Mouse (Mus musculus): ENCODE measurements around the gene Prdm8. TPM values are rescaled to one million over a fixed set of nuclear protein-coding genes. Genes with fewer than 3 reads are reported as not detected.

Prdm8 gene
- total RNA-seq, 2 experiments from 2014 or later, result 0.18 to 0.41 TPM

GRCm38 (mm10) chr5:98184971-98185805 lies 18.2 kb downstream of the Prdm8 start:
- DNase-seq, result peak; percentile 92

- DNase-seq, result peak; percentile 48
These were observed 19.1 kb downstream of the Prdm8 start for GRCm38 (mm10) chr5:98185806-98186751.

DNA sequence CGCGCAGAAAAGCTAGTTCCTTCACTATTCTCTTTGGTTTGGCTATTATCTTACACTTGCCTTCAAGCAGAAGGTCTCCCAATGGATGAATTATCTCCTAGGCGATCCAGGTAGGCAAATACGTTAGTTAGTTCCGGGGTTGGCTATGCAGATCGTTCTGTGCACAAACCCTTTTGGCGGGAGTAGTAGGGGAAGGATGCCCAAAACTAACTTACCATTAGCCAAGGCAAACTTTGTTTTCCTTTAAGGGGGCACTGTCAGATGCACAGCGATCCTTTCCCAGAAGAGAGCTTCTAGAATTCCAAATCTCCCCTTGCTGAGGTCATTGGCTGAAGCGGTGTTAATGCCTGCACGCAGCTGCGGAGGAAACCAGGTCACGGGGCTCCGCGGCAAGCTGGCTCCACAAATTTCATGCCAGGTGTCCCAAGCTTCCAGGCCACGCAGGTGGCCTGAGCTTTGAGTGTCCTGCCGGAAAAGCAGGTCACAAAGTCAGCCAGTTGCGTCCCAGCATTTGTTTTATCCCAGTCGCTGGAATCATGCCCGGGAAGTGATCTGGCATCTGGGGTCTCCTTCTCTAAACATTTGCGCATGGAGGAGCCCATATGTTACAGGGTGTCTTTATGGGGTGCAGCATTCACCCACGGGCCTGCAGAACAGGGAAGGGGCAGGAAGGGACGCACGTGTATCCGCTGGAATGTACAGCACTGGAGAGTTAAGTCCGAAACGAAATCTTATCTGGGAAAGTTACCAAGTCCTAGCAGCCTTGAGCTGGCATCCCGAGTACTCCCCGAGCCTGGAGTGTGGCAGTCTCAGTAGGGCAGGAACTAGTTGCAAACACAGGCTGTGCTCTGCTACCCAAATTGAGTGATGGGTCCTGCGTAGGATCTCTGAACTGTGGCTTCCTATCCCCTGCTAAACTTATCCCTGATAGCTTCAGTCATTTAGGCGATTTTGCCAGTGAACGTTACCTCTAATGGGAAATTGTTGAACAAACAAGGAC lies 22.5 kb downstream of the Prdm8 start:
- no peak for DNase-seq

GRCm38 (mm10) chr5:98192295-98192983 lies 25.4 kb downstream of the Prdm8 start:
- DNase-seq, result no peak

GRCm38 (mm10) chr5:98194959-98195358 lies 28.0 kb downstream of the Prdm8 start:
- DNase-seq, result no peak

- no peak for DNase-seq
These were observed 31.6 kb downstream of the Prdm8 start for GRCm38 (mm10) chr5:98198412-98199218.

DNA sequence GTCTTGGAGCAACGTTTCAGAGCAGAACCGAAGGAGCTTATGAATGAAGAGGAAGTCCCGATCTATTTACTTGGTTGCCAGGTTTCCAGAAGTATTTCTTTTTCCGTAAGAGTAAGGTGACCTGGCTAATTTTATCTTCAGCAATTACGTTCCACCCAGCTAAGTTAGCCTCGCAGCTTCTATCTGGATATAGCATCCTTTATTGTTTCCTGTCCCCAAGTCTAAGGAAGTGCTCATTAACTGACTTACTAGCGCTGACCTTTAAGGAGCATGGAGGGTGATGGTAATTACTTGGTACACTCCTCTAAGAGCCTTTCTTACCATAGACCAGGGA lies 32.2 kb downstream of the Prdm8 start:
- DNase-seq, result no peak

DNA sequence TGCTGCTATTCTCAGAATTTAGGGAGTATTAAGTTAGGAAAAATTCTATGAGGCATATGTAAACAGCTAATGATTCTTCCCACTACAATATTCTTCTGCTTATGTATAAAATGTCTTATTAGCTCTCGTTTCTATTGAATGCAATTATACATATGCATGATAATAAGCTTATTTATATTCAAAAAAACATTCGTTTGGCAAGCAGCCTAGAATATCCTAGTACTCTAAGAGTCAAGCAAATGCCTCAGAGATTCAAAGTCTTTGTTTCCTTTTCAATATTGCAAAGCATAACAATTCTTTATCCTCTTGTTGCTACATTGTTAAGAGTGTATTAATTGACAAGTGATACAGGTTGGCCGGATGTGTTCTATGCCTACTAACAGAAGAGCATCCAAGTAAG lies 34.6 kb downstream of the Prdm8 start:
- no peak for DNase-seq

GRCm38 (mm10) chr5:98202996-98203395 lies 36.0 kb downstream of the Prdm8 start:
- no peak for DNase-seq

DNA sequence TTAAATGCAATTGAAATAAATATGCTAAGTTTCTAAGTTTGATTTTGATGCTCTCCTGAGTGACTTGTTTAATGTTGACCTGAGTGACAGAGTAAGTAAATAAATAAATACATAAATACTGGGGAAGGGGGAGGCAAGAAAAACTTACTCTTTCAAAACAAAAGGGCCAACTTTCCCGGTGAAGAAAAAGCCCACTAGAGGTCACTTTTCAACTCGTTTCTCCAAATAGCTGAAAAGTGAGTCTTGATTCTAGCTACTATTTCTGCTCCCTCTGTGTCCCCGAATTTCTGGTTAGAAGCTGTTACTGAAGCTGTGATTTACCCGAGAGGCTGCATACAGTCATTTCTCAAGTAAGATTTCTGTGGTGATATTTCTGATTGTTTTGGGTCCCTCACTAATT lies 45.5 kb downstream of the Prdm8 start:
- DNase-seq, result no peak

DNA sequence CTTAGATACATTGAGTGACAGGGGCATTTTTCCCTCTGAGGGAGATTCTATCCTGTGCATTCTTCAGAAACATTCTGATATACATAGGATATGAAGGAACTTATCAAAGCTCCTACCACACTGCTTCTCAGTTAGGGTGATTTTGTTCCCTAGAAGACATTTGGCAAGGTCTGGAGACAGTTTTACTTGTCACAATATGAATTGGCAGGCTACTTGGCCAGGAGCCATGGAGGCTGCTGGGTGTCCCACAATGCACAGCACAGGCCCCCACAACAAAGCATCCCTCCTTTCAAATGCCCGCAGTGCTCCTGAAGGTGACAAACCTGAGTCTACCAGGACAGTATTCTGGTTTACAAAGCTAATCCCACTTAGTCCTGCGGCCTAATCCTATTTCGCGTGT lies 55.0 kb downstream of the Prdm8 start:
- no peak for DNase-seq

DNA sequence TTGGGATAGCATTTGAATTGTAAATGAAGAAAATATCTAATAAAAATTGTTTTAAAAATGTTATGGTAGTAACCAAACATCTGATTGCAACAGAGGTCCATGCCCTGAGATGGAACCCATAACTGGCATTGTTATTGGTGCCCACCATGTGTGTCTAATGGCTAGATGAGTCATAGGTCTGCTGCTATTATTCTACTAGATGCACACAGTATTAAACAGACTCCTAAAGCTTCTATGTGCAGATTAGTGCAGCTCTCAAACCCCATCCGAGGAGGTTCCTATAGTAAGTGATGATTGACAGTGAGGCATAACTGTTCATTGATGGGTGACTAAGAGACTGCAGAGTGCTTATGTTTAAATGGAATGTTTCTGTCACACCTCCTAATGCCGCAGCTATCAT lies 59.7 kb downstream of the Prdm8 start:
- DNase-seq, result no peak

- DNase-seq, result no peak
These were observed 62.5 kb downstream of the Prdm8 start for GRCm38 (mm10) chr5:98229456-98229855.

DNA sequence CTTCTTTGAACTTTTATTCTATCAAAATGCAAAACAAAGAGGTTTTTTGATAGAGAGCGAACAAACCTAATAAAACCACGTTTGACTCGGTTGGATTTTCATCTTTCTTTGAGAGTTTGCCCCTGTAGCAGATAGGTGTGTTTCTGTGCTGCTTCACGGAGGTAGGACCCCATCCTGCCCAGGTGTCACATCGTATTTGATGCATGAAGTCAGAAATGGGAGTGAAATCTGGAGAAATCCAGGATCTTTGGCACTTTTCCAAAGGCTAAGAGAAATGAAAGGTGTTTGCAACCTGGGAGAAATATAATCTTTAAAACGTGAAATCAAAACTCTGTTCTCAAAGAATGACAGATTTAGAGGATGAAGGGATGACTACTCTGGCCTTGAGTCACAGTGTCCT lies 71.5 kb downstream of the Prdm8 start:
- DNase-seq, result no peak

Other genes with a start within 250 kb of the Prdm8 start
- 100 to 1,000 TPM; 107 to 108 TPM for gene Antxr2, start 136.2 kb upstream of the Prdm8 start, total RNA-seq (2021)
- under 1 TPM; 0.36 to 0.38 TPM for gene Fgf5, start 87.0 kb downstream of the Prdm8 start, total RNA-seq (2021)
- not detected for gene Cfap299, start 162.1 kb downstream of the Prdm8 start, total RNA-seq (2021)